Mouse (Mus musculus): ENCODE measurements around the gene Neu3. TPM values are rescaled to one million over a fixed set of nuclear protein-coding genes. Genes with fewer than 3 reads are reported as not detected.

Neu3 gene
- total RNA-seq, 2 experiments from 2014 or later = 2.5 to 3.2 TPM

- intact Hi-C loops (cut with DNase I) = loop anchor here (2.0 to 5.0 kb wide), 3 partner anchors 140 to 292 kb away; no protein-coding TSS in a partner anchor
- no peak for DNase-seq (ENCODE audit: low spot score in 2 of 2)
These were observed 29.1 kb downstream of the Neu3 start for GRCm38 (mm10) chr7:99799118-99799517.

- peak; percentile 85 to 92 for DNase-seq (ENCODE audit: low spot score in 2 of 2)
- intact Hi-C loops (cut with DNase I) = loop anchor here (2.0 to 5.0 kb wide), 3 partner anchors 139 to 291 kb away; no protein-coding TSS in a partner anchor
These were observed 30.1 kb downstream of the Neu3 start for GRCm38 (mm10) chr7:99797911-99798647.

GRCm38 (mm10) chr7:99797261-99797660 is 31.0 kb downstream of the Neu3 start:
- no peak for DNase-seq (ENCODE audit: low spot score in 2 of 2)
- intact Hi-C loops (cut with DNase I) = loop anchor here (5.0 kb wide), 1 partner anchor 290 kb away; no protein-coding TSS in a partner anchor

GRCm38 (mm10) chr7:99796471-99796870 is 31.7 kb downstream of the Neu3 start:
- no peak for DNase-seq (ENCODE audit: low spot score in 2 of 2)

GRCm38 (mm10) chr7:99795192-99795981 is 32.8 kb downstream of the Neu3 start:
- intact Hi-C loops (cut with DNase I) = loop anchor here (5.0 kb wide), 1 partner anchor 288 kb away; no protein-coding TSS in a partner anchor
- DNase-seq (ENCODE audit: low spot score in 2 of 2) = peak; percentile 17 to 42

More at GRCm38 (mm10) chr7:99796471-99796870, 31.7 kb downstream of the Neu3 start:
- intact Hi-C loops (cut with DNase I) = loop anchor here (5.0 kb wide), 1 partner anchor 289 kb away; no protein-coding TSS in a partner anchor

- intact Hi-C loops (cut with DNase I) = no loop called here
- DNase-seq (ENCODE audit: low spot score in 2 of 2) = no peak
These were observed 34.1 kb downstream of the Neu3 start for GRCm38 (mm10) chr7:99794096-99794495.

- DNase-seq (ENCODE audit: low spot score in 2 of 2) = no peak
- intact Hi-C loops (cut with DNase I) = no loop called here
These were observed 37.4 kb downstream of the Neu3 start for GRCm38 (mm10) chr7:99790816-99791215.

- DNase-seq (ENCODE audit: low spot score in 2 of 2) = no peak
- intact Hi-C loops (cut with DNase I) = no loop called here
These were observed 39.7 kb downstream of the Neu3 start for GRCm38 (mm10) chr7:99788563-99788962.

- intact Hi-C loops (cut with DNase I) = no loop called here
- DNase-seq (ENCODE audit: low spot score in 2 of 2) = no peak
These were observed 40.3 kb downstream of the Neu3 start for GRCm38 (mm10) chr7:99787935-99788334.

GRCm38 (mm10) chr7:99786774-99787173 is 41.4 kb downstream of the Neu3 start:
- intact Hi-C loops (cut with DNase I) = no loop called here

DNA sequence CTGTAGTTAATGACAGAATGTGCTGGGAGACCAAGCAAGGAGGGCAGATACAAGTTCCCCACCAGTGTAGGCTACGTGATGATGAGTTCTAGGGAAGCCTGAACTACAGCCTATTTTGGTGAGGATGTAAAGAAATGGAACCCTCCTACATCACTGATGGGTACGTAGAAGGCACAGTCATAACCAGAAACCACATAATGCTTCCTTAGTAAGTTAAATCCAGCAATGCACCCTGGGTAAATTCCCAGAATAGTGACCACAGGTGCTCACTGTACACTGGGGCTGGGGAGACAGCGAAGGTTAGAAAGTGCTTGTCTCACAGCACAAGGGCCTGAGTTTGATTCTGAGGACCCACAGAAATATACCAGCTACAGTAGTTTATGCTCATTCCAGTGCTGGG is 42.7 kb downstream of the Neu3 start:
- intact Hi-C loops (cut with DNase I) = no loop called here
- DNase-seq (ENCODE audit: low spot score in 2 of 2) = no peak

More at GRCm38 (mm10) chr7:99786774-99787173, 41.4 kb downstream of the Neu3 start:
- DNase-seq (ENCODE audit: low spot score in 2 of 2) = no peak

DNA sequence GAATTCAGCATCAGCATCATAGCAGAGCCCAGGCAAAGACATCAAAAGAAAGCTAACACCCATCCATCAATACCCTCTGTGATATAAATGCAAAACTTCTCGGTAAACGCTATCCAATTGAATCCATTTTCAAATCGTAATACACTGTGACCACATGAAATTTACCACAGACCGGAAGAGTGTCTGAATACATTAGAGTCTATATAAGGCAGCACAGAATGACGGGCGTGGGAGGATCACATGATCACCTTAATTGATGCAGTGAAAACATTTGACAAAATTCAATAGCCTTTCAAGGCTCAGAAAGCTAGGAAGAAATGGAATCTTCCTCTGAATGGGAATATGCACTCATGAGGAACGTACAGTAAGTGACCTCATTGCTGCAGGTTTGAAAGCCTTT is 44.8 kb downstream of the Neu3 start:
- DNase-seq (ENCODE audit: low spot score in 2 of 2) = peak; percentile 38 to 72
- intact Hi-C loops (cut with DNase I) = no loop called here

DNA sequence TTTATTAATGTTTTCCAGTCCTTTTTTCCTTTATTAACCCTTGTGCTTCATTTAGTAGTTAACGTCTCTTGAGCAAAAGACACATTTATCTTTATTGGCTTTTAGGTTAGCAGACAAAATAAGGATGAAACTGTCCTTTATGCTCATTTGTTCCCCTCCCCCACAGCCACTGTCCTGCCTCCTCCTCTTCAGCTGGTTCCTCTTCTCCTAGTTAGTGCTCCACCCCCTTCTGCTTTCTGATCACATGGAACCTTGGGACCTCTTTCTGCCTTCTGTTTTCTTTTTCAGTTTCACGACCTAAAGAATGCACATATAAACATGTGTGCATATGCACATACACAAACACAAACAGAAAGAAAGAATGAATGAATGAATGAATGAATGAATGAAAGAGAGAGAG is 46.3 kb downstream of the Neu3 start:
- no peak for DNase-seq (ENCODE audit: low spot score in 2 of 2)
- intact Hi-C loops (cut with DNase I) = no loop called here

GRCm38 (mm10) chr7:99781385-99781784 is 46.8 kb downstream of the Neu3 start:
- intact Hi-C loops (cut with DNase I) = no loop called here
- DNase-seq (ENCODE audit: low spot score in 2 of 2) = peak; percentile 6 to 29

GRCm38 (mm10) chr7:99763207-99763606 is 65.0 kb downstream of the Neu3 start, which contains the start of gene Olfr521:
Gene Olfr521 (plus strand): TSS chr7:99763507.
- no peak for DNase-seq (ENCODE audit: low spot score in 2 of 2)
- intact Hi-C loops (cut with DNase I) = no loop called here

Other genes starting within 250 kb of the Neu3 start
- gene Tpbgl, start 201.3 kb downstream of the Neu3 start, total RNA-seq (2021) = 1 to 10 TPM; 3.7 to 4.6 TPM
- 10 to 100 TPM; 15.9 to 16.6 TPM for gene Slco2b1, start 117.1 kb downstream of the Neu3 start, total RNA-seq (2021)
- gene Olfr520, start 98.1 kb downstream of the Neu3 start, total RNA-seq (2021) = not detected
- not detected for gene Olfr521, start 64.9 kb downstream of the Neu3 start, total RNA-seq (2021)
- under 1 TPM; 0.97 TPM for gene Xrra1, start 30.7 kb upstream of the Neu3 start, total RNA-seq (2021)
- gene Spcs2, start 35.0 kb upstream of the Neu3 start, total RNA-seq (2021) = 10 to 100 TPM; 81.7 to 94.3 TPM
- gene Rnf169, start 152.0 kb upstream of the Neu3 start, total RNA-seq (2021) = 10 to 100 TPM; 39.3 to 52.1 TPM
- gene Chrdl2, start 177.8 kb upstream of the Neu3 start, total RNA-seq (2021) = under 1 TPM in 1 of 2 experiments, not detected in 1; 0.32 TPM